Mouse (Mus musculus): ENCODE measurements around the gene Pheta1.

DNA sequence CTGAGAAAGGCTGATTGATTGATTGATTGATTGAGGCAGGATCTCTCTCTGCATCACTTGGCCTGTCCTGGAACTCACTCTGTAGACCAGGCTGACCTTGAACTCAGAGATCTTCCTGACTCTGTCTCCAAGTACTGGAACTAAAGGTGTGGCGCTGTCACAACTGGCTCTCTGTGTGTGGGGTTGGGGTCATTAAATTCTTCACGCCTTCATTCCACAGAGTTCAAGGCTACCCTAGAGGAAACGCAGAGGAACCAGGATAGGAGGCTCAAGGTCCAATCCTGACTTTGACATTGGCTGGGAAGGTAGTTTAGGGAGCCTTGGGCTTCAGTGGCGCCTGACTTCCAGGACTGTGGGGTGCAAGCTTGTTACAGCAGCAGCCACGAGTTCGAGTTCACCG, 42.1 kb downstream of the Pheta1 start:
- TF ChIP-seq CTCF (IDR thresholded peaks at IDR 0.05) (no peak), EP300 (IDR thresholded peaks at IDR 0.05) (no peak)

Measured in lung, postnatal 0 days (tissue).